Mouse (Mus musculus) intestine, postnatal 0 days (tissue): ENCODE data around the gene Edn2. TPM values are rescaled to one million over a fixed set of nuclear protein-coding genes. Genes with fewer than 3 reads are reported as not detected.
A peak's percentile ranks its signal among the peaks of the same experiment; 100 is the strongest.

ENCODE experiments used
- ATAC-seq: fragments of 200-750 bp; cut with Nextera tagmentation; 2 replicates; pipeline ENCODE4 v1.8.0; 2017; ENCODE audit warnings: mild to moderate bottlenecking, moderate TSS enrichment, moderate library complexity
- H3K27ac ChIP-seq: fragments of 300-500 bp; sonication (generic); 2 replicates; pipeline ENCODE4 v1.5.1; 2014; ENCODE audit warnings: mild to moderate bottlenecking, low read depth, low read length, moderate library complexity
- H3K27me3 ChIP-seq: fragments of 300-500 bp; sonication (generic); replicated peaks from 2 replicates; pipeline ENCODE4 v1.6.1; 2014; ENCODE audit warnings: low read length, mixed read lengths; ENCODE audit not compliant: control insufficient read depth, insufficient read depth
- H3K36me3 ChIP-seq: fragments of 300-500 bp; sonication (generic); 2 replicates; pipeline ENCODE4 v1.6.1; 2014; ENCODE audit warnings: mild to moderate bottlenecking, moderate library complexity; ENCODE audit not compliant: control insufficient read depth, insufficient read depth
- H3K4me1 ChIP-seq: fragments of 300-500 bp; sonication (generic); replicated peaks from 2 replicates; pipeline ENCODE4 v1.6.1; 2014; ENCODE audit warnings: antibody characterized with exemption, low read length, mixed read lengths; ENCODE audit not compliant: control insufficient read depth, insufficient read depth
- H3K4me2 ChIP-seq: fragments of 300-500 bp; sonication (generic); replicated peaks from 2 replicates; pipeline ENCODE4 v1.6.1; 2014; ENCODE audit warnings: low read depth, mild to moderate bottlenecking, moderate library complexity
- H3K4me3 ChIP-seq: fragments of 300-500 bp; sonication (generic); 2 replicates; pipeline ENCODE4 v1.5.1; 2014; ENCODE audit warnings: low read depth, low read length
- H3K9ac ChIP-seq: fragments of 300-500 bp; sonication (generic); 2 replicates; pipeline ENCODE4 v1.6.1; 2014; ENCODE audit warnings: mild to moderate bottlenecking, low read depth, low read length
- H3K9me3 ChIP-seq: fragments of 300-500 bp; sonication (generic); 2 replicates; pipeline ENCODE4 v1.6.1; 2016; ENCODE audit warnings: mixed run types; ENCODE audit not compliant: control insufficient read depth
- CTCF ChIP-seq: sonication (generic); IDR thresholded peaks from 2 replicates; pipeline ENCODE4 v1.5.1; 2016; ENCODE audit warnings: low read depth, mild to moderate bottlenecking, control low read depth, antibody characterized with exemption, moderate library complexity
- WGBS: fragments of 180-500 bp; shearing (Covaris S2); extraction: QIAGEN DNeasy Blood & Tissue Kit; methylation state at CpG from one replicate; pipeline ENCODE4 v1.1.7; 2014; 5-methylcytosine and 5-hydroxymethylcytosine counted together
- polyA plus RNA-seq: library from polyadenylated mRNA; unstranded; fragments of >200 nt; fragmentation: Nextera tagmentation; extraction: Ambion mirVana; gene quantifications from 2 replicates; pipeline ENCODE4 v1.2.1, GENCODE M21; 2015

Gene Edn2
- 4.7 and 5.6 TPM in 2 replicates for polyA plus RNA-seq

DNA sequence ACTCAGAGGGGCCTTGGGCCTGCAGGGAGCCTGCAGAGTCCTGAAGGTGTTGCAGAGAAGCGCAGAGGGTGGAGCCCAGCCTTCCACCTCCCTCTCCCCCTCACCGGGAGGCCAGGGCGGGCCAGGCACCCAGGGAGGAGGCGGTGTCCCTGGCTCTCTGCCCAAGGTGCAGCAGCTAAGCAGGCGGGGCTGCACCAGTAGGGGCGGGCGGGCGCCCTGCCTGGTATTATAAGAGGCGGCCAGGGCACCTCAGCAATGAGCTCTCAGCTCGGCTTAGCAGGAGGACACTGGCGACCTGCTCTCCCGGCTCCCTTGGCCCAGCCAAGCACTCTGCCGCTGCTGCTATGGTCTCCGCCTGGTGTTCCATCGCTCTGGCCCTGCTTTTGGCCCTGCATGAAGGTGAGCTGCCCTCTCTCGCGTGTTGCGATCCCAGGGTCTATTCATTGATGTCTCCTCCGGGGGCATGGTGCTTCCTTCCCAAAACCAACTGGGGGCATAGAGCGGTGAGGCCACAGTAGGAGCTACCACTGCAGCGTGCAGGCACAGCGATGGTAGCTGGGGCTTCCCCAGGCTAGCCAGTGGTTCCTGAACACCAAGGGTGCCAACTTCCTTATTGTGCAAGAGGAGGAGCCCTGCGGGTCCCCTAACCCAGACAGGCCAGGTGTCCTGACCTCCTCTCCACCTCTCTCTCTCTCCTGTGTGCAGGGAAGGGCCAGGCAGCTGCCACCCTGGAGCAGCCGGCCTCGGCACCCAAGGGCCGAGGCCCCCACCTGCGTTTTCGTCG is at the start of gene Edn2:
Edn2 (plus strand) TSS at position 41 of the 784 bp plus-strand sequence.
- ATAC-seq, result peak; percentile 94
- Histone ChIP-seq H3K4me3 (peak within 1 kb of the TSS; percentile 33), H3K36me3 (peaks cover 6% of the 10 kb centered on the region), H3K4me1 (0 out of 2 replicates have a peak, but pooled peaks cover 4% of the 10 kb centered on the region), H3K9me3 (no peaks in the 10 kb centered on the region), H3K4me2 (peak within 1 kb of the TSS; percentile 70), H3K9ac (peak within 1 kb of the TSS; percentile 31; the same call in 1 of the 2 replicates), H3K27ac (peak within 1 kb of the TSS; percentile 36; the same call in 1 of the 2 replicates), H3K27me3 (no peaks in the 10 kb centered on the region)
- WGBS, result 23% methylated on average over 26 of the region's 29 CpGs
- peak; percentile 51 for TF ChIP-seq CTCF

DNA sequence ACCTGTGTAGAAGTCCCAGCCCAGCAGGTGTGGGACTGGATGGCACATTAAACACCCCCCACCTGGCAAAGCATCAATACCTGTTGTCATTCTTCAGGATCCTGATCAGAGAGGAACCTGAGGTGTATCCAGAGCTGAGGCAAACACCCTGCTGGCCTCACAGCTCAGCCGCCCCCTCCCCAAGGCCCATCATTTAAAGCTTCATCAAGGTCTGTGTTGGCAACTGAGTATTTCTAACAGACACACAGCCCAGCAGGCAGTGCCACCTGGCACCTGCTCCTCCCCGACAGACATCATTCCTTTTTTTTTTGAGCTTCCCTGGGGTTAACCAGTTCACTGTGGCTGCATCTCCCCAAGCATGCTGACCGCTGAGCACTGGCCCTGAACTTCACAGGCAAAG is 45.5 kb upstream of the Edn2 start:
- no peaks in the 10 kb centered on the region for H3K9me3 ChIP-seq
- TF ChIP-seq CTCF, result no peak
- H3K27ac ChIP-seq, result no peak overlapping the region
- H3K36me3 ChIP-seq, result no peaks in the 10 kb centered on the region
- H3K4me2 ChIP-seq, result no peak overlapping the region
- H3K4me1 ChIP-seq, result no peaks in the 10 kb centered on the region
- 82% methylated on average over 3 of the region's 3 CpGs for WGBS
- no peaks in the 10 kb centered on the region for H3K27me3 ChIP-seq
- no peak overlapping the region for H3K4me3 ChIP-seq
- ATAC-seq, result no peak
- H3K9ac ChIP-seq, result no peak overlapping the region

DNA sequence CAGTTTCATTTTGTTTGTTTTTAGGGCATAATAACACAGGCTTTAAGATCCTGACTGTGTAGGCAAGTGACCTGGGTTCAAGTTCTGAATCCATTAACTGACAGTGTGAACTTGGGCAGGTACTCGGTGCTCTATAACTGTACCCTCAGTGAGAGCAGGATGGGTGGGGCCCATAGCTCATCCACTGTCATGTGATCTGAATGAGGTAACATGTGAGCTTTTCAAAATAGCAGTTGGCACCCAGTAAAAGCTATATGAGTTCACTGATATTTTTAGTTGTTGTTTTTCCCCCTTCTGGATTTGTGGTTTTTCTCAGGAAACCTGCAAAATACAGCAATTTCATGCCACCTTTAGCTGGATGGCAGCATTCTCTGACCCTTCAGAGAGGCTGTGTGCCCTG is 44.7 kb upstream of the Edn2 start:
- Histone ChIP-seq H3K9ac (no peak overlapping the region), H3K4me3 (no peak overlapping the region), H3K4me1 (no peaks in the 10 kb centered on the region), H3K9me3 (no peaks in the 10 kb centered on the region), H3K36me3 (no peaks in the 10 kb centered on the region), H3K27ac (no peak overlapping the region), H3K27me3 (no peaks in the 10 kb centered on the region), H3K4me2 (no peak overlapping the region)
- no peak for TF ChIP-seq CTCF
- ATAC-seq, result no peak
- 50% methylated on average over 1 of the region's 1 CpGs for WGBS

DNA sequence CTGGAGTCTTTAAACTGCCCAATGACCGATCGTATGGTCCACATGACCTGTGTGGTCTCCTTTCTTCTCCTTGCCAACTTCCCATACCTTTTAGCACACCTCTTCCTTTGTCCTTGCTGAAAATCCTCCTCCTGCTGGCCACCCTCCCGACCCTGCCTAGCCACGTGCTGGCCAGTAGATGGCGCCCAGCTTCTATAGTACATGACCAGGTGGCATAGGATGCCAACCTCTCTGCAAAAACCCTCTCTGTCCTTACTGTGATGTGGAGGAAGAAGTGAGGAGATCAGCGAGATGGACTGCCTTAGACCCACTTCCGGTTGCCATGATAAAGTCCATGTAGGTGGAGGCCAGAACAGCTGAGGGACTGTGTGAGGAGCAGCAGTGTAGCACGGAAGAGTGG is 40.7 kb upstream of the Edn2 start:
- WGBS, result 31% methylated on average over 8 of the region's 8 CpGs
- peak; percentile 94 for TF ChIP-seq CTCF
- Histone ChIP-seq H3K4me1 (no peaks in the 10 kb centered on the region), H3K27ac (no peak overlapping the region), H3K9ac (no peak overlapping the region), H3K4me3 (no peak overlapping the region), H3K27me3 (no peaks in the 10 kb centered on the region), H3K4me2 (no peak overlapping the region), H3K9me3 (no peaks in the 10 kb centered on the region), H3K36me3 (no peaks in the 10 kb centered on the region)
- peak; percentile 36; the same call in 1 of the 2 replicates for ATAC-seq

DNA sequence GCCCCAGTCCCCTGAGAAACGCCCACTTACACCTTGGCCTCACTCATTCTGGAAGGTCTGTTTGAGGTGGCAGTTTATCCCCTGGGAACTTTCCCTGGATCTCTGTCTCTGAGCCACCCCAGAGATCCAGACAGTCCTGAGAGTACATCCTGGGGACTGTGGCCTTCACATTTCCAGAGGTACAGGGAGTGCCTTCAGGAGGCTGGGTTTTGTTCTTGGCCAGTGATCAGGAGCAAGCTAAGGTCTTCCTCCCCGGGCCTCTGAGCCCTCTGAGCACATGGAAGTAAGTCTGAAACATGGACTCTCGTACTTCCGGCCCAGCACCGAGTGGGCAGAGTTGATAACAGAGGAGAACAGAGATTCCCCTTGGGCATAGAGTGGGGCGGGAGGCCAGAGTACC is 36.4 kb upstream of the Edn2 start:
- Histone ChIP-seq H3K9me3 (no peaks in the 10 kb centered on the region), H3K36me3 (no peaks in the 10 kb centered on the region), H3K4me1 (no peaks in the 10 kb centered on the region), H3K4me3 (no peak overlapping the region), H3K9ac (no peak overlapping the region), H3K4me2 (no peak overlapping the region), H3K27me3 (no peaks in the 10 kb centered on the region), H3K27ac (no peak overlapping the region)
- 75% methylated on average over 6 of the region's 6 CpGs for WGBS
- no peak for TF ChIP-seq CTCF
- ATAC-seq, result no peak

DNA sequence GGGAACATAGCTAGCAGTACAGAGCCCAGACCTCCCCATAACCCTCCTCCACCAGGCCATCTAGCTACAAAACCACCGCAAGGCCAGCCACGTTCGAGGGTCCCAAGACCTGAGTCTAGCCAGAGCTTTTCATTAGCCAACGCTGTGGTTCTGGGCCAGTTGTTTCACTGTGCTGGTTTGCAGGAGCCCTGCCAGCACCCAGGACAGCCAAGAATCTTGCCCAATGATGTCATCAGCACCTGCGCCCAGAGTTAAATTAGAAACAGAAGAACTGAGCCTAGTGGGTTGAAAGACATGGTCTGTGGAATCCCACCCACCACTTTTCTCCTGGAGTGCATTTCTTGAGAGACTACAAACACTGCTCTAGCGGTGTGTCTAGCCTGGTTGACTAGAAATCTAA is 35.0 kb upstream of the Edn2 start:
- no peaks in the 10 kb centered on the region for H3K9me3 ChIP-seq
- H3K4me1 ChIP-seq, result no peaks in the 10 kb centered on the region
- ATAC-seq, result no peak
- WGBS, result 94% methylated on average over 6 of the region's 6 CpGs
- TF ChIP-seq CTCF, result no peak
- H3K36me3 ChIP-seq, result no peaks in the 10 kb centered on the region
- H3K27ac ChIP-seq, result no peak overlapping the region
- H3K9ac ChIP-seq, result no peak overlapping the region
- no peak overlapping the region for H3K4me3 ChIP-seq
- H3K27me3 ChIP-seq, result no peaks in the 10 kb centered on the region
- no peak overlapping the region for H3K4me2 ChIP-seq
